Mouse (Mus musculus) C2C12 (cell line): ENCODE measurements around the gene Pnmal2.

ENCODE experiments used
- CEBPB ChIP-seq: IDR thresholded peaks from one replicate; pipeline ENCODE4 v1.6.1; 2011; ENCODE audit warnings: low read depth, mild to moderate bottlenecking, control low read depth, moderate library complexity
- CTCF ChIP-seq: IDR thresholded peaks from one replicate; pipeline ENCODE4 v1.5.1; 2011; ENCODE audit not compliant: control insufficient read depth, insufficient read depth, insufficient read length
- MAX ChIP-seq: IDR thresholded peaks from one replicate; pipeline ENCODE4 v1.6.1; 2011; ENCODE audit warnings: mild to moderate bottlenecking, control low read depth
- MYOD1 ChIP-seq: IDR thresholded peaks from one replicate; pipeline ENCODE4 v1.6.1; 2011; ENCODE audit warnings: low read depth; ENCODE audit not compliant: control insufficient read depth, insufficient read length
- MYOG ChIP-seq: IDR thresholded peaks from one replicate; pipeline ENCODE4 v1.6.1; 2011; ENCODE audit not compliant: control insufficient read depth, insufficient read length; ENCODE audit errors: extremely low read depth
- USF1 ChIP-seq: IDR thresholded peaks from one replicate; pipeline ENCODE4 v1.6.1; 2011; ENCODE audit warnings: low read depth, mild to moderate bottlenecking, control low read depth, moderate library complexity

DNA sequence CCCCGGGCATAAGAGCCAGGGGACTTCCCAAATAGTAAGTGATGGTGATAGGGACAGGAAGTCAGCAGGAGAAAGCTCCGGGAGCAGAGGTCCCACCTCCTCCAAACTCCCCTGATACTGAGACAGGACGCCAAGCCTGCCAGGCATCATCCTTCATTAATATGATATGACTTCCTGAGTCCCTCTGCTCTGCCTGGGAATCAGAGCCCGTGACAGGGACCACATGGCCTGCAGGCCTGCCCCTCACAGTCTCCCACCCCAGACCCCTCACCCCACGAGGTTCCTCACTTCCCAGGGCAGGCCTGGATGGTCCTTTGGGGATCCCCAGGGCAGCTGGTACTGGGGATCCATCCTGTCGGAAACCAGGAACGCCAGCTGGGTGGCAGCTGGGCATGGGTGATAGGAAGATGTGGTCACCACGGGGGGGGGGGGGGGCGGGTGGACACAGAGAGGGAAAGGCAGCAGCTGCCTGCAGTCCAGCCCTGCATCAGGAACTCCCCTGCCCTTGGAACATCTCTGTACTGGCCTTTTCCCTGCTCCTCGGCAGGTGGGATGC lies 40.3 kb upstream of the Pnmal2 start:
- TF ChIP-seq CEBPB (no peak), CTCF (no peak), USF1 (no peak), MAX (no peak), MYOD1 (peak; percentile 95), MYOG (no peak)
